Mouse (Mus musculus) cerebellum, postnatal 4 days (tissue): ENCODE measurements around the gene Pacs1.
"Not testable (repeated sequence)": the region's sequence is repeated elsewhere in the genome, so short reads cannot be mapped to it uniquely, and the experiment has no call there.

ENCODE experiments used
- DNase-seq, 2 experiments: peaks; one replicate each; pipeline ENCODE4 v3.0.0; 2022; ENCODE audit warnings: low spot score in 2 of 2, mixed read lengths in 1 of 2

Gene Pacs1

GRCm38 (mm10) chr19:5268017-5268416 lies 4.9 kb downstream of the Pacs1 start:
- DNase-seq = no peak

GRCm38 (mm10) chr19:5267015-5267414 lies 5.9 kb downstream of the Pacs1 start:
- no peak for DNase-seq

GRCm38 (mm10) chr19:5257140-5257539 lies 15.8 kb downstream of the Pacs1 start:
- DNase-seq = no peak

GRCm38 (mm10) chr19:5236981-5237380 lies 35.9 kb downstream of the Pacs1 start:
- not testable (repeated sequence) for DNase-seq

GRCm38 (mm10) chr19:5232696-5233095 lies 40.2 kb downstream of the Pacs1 start:
- DNase-seq = no peak

GRCm38 (mm10) chr19:5230110-5230509 lies 42.8 kb downstream of the Pacs1 start:
- DNase-seq = no peak

GRCm38 (mm10) chr19:5224624-5225023 lies 48.3 kb downstream of the Pacs1 start:
- no peak for DNase-seq

- no peak for DNase-seq
Observed at GRCm38 (mm10) chr19:5224077-5224476, 48.8 kb downstream of the Pacs1 start.

GRCm38 (mm10) chr19:5221926-5222325 lies 51.0 kb downstream of the Pacs1 start:
- no peak for DNase-seq

- DNase-seq = not testable (repeated sequence)
Observed at GRCm38 (mm10) chr19:5221219-5221723, 51.6 kb downstream of the Pacs1 start.

- DNase-seq = no peak
Observed at GRCm38 (mm10) chr19:5220389-5220788, 52.5 kb downstream of the Pacs1 start.

GRCm38 (mm10) chr19:5201691-5202090 lies 71.2 kb downstream of the Pacs1 start:
- DNase-seq = no peak

- not testable (repeated sequence) for DNase-seq
Observed at GRCm38 (mm10) chr19:5200617-5201016, 72.3 kb downstream of the Pacs1 start.

GRCm38 (mm10) chr19:5198553-5198952 lies 74.4 kb downstream of the Pacs1 start:
- no peak for DNase-seq

GRCm38 (mm10) chr19:5195417-5196035 lies 77.4 kb downstream of the Pacs1 start:
- DNase-seq = peak in 1 of 2 experiments; percentile 19

- DNase-seq = no peak
Observed at GRCm38 (mm10) chr19:5192397-5192796, 80.5 kb downstream of the Pacs1 start.

GRCm38 (mm10) chr19:5187439-5187838 lies 85.5 kb downstream of the Pacs1 start:
- no peak for DNase-seq

- no peak for DNase-seq
Observed at GRCm38 (mm10) chr19:5181926-5182325, 91.0 kb downstream of the Pacs1 start.

GRCm38 (mm10) chr19:5178631-5179030 lies 94.3 kb downstream of the Pacs1 start:
- no peak for DNase-seq

- no peak for DNase-seq
Observed at GRCm38 (mm10) chr19:5170430-5170829, 102.5 kb downstream of the Pacs1 start.

- no peak for DNase-seq
Observed at GRCm38 (mm10) chr19:5167477-5167876, 105.4 kb downstream of the Pacs1 start.

GRCm38 (mm10) chr19:5164380-5164779 lies 108.5 kb downstream of the Pacs1 start:
- no peak for DNase-seq

GRCm38 (mm10) chr19:5161913-5162312 lies 111.0 kb downstream of the Pacs1 start:
- DNase-seq = no peak

- no peak for DNase-seq
Observed at GRCm38 (mm10) chr19:5152261-5152660, 120.7 kb downstream of the Pacs1 start.
